Mouse (Mus musculus) mouse trophoblast stem cell (cell line): Measurements from ENCODE around the gene Rnasek.

ENCODE experiments used
- in situ Hi-C, 2 experiments: fragments of 300-500 bp; cut with MseI, MboI; formaldehyde crosslinking; loops; 2 replicates in 1 of 2; 3 replicates in 1 of 2; pipeline ENCODE4 v1.15.1; 2025

The Rnasek gene

GRCm38 (mm10) chr11:70236717-70237116, 2.9 kb downstream of the Rnasek start:
- in situ Hi-C loops = no loop called here

GRCm38 (mm10) chr11:70235254-70235900, 4.3 kb downstream of the Rnasek start:
- in situ Hi-C loops = no loop called here

- in situ Hi-C loops = no loop called here
Observed at GRCm38 (mm10) chr11:70234497-70234896, 5.1 kb downstream of the Rnasek start.

- in situ Hi-C loops = no loop called here
Observed at GRCm38 (mm10) chr11:70234037-70234436, 5.6 kb downstream of the Rnasek start.

- in situ Hi-C loops = no loop called here
Observed at GRCm38 (mm10) chr11:70233016-70233415, 6.6 kb downstream of the Rnasek start.

- in situ Hi-C loops = no loop called here
Observed at GRCm38 (mm10) chr11:70232546-70232945, 7.1 kb downstream of the Rnasek start.

GRCm38 (mm10) chr11:70230239-70230727, 9.4 kb downstream of the Rnasek start:
- in situ Hi-C loops = no loop called here

GRCm38 (mm10) chr11:70229260-70230010, 10.2 kb downstream of the Rnasek start, which contains the start of gene Bcl6b:
TSS of gene Bcl6b (minus strand) at chr11:70229798.
- in situ Hi-C loops = no loop called here

- in situ Hi-C loops = no loop called here
Observed at GRCm38 (mm10) chr11:70228828-70229227, 10.8 kb downstream of the Rnasek start.

- in situ Hi-C loops = no loop called here
Observed at GRCm38 (mm10) chr11:70227661-70228245, 11.9 kb downstream of the Rnasek start.

GRCm38 (mm10) chr11:70227126-70227525, 12.5 kb downstream of the Rnasek start:
- in situ Hi-C loops = no loop called here

GRCm38 (mm10) chr11:70226602-70226890, 13.1 kb downstream of the Rnasek start:
- in situ Hi-C loops = no loop called here

GRCm38 (mm10) chr11:70225798-70226601, 13.6 kb downstream of the Rnasek start:
- in situ Hi-C loops = no loop called here

- in situ Hi-C loops = no loop called here
Observed at GRCm38 (mm10) chr11:70223724-70224123, 15.9 kb downstream of the Rnasek start.

- in situ Hi-C loops = no loop called here
Observed at GRCm38 (mm10) chr11:70221603-70222500, 17.8 kb downstream of the Rnasek start.

GRCm38 (mm10) chr11:70220731-70221602, 18.7 kb downstream of the Rnasek start, which contains the start of gene Slc16a13:
TSS of gene Slc16a13 (minus strand) at chr11:70221064.
- in situ Hi-C loops = no loop called here

GRCm38 (mm10) chr11:70220323-70220722, 19.3 kb downstream of the Rnasek start:
- in situ Hi-C loops = no loop called here

GRCm38 (mm10) chr11:70219873-70220272, 19.8 kb downstream of the Rnasek start:
- in situ Hi-C loops = no loop called here

- in situ Hi-C loops = no loop called here
Observed at GRCm38 (mm10) chr11:70218741-70219470, 20.7 kb downstream of the Rnasek start.
